8 mouse cellular contexts compared by ENCODE assay signal in the genomic region with DNA sequence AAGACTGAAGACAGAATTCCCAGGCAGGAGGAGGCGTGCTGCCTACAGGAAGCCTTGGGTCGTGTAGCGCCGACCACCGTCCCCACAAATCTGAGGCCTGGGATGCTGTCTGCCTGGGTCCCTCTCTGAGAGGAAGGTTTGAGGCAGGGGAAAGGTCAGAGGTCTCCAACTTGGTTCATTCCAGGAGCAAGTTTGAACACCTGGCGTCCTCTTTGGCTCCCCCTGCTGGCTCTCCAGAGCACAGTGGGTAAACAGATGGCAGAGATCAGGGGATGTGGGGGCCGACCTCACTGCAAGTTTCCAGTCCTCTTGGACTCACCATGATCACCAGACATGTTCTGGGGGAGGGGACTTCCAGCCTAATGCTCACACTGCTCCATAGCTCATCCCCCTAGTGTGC. TPM values are rescaled to one million over a fixed set of nuclear protein-coding genes. Genes with fewer than 3 reads are reported as not detected.
A peak's percentile ranks its signal among the peaks of the same experiment; 100 is the strongest.
DNase-seq lines count a peak whose midpoint lies in the region; ATAC-seq and TF ChIP-seq lines count a peak whose summit lies in the region.

No protein-coding gene starts in this region.

- no peak overlapping the region for H3K4me2 ChIP-seq in heart, postnatal 0 days (ENCODE audit: low read depth, low read length)
- H3K4me2 ChIP-seq in limb, embryonic 11.5 days (ENCODE audit: low read depth, severe bottlenecking): no peak overlapping the region
- no peak overlapping the region for H3K4me2 ChIP-seq in midbrain, postnatal 0 days (ENCODE audit: low read depth, low read length, poor library complexity, severe bottlenecking)

- TF ChIP-seq CTCF in heart, postnatal 0 days (IDR thresholded peaks at IDR 0.05; ENCODE audit: low read depth): peak; percentile 72
- TF ChIP-seq CTCF in brain, embryonic 14.5 days (IDR thresholded peaks at IDR 0.05; ENCODE audit: borderline replicate concordance, extremely low read depth, insufficient read depth, insufficient read length): peak; percentile 83
- TF ChIP-seq CTCF in midbrain, postnatal 0 days (IDR thresholded peaks at IDR 0.05): peak; percentile 80

- ATAC-seq in heart, postnatal 0 days (ENCODE audit: insufficient read depth, low read depth): no peak
- 0 out of 2 replicates have a peak, but pooled peaks have one; percentile 14 for ATAC-seq in limb, embryonic 11.5 days (ENCODE audit: insufficient number of reproducible peaks, low FRiP score, low TSS enrichment, low read depth)
- ATAC-seq in midbrain, postnatal 0 days (ENCODE audit: low FRiP score): no peak

- no peak overlapping the region for H3K9ac ChIP-seq in heart, postnatal 0 days (replicated peaks; ENCODE audit: low read depth, low read length)
- H3K9ac ChIP-seq in limb, embryonic 11.5 days (ENCODE audit: low read length): no peak overlapping the region
- no peak overlapping the region for H3K9ac ChIP-seq in midbrain, postnatal 0 days (replicated peaks; ENCODE audit: low read length, poor library complexity, severe bottlenecking)

- DNase-seq in heart, postnatal 0 days (ENCODE audit: low spot score): peak; percentile 49
- no peak for DNase-seq in heart, adult 9 months (ENCODE audit: low spot score in 2 of 2)
- peak; percentile 71 for DNase-seq in CD4-positive, CD25-positive, alpha-beta regulatory T cell, adult 2 months (ENCODE audit: low read depth, low spot score)
- peak; percentile 36 for DNase-seq in brain, embryonic 14.5 days (ENCODE audit: low read depth)
- DNase-seq in gastrocnemius, postnatal 36 days: peak; percentile 39 to 40
- peak; percentile 80 for DNase-seq in limb, embryonic 11.5 days (ENCODE audit: low spot score)
- DNase-seq in midbrain, postnatal 0 days (ENCODE audit: low spot score): peak; percentile 40
- DNase-seq in thymus, postnatal 4 days: peak; percentile 91

- no peaks in the 10 kb centered on the region for H3K4me1 ChIP-seq in heart, postnatal 0 days (ENCODE audit: control insufficient read depth, insufficient read depth)
- H3K4me1 ChIP-seq in limb, embryonic 11.5 days (ENCODE audit: control insufficient read depth, insufficient read depth, low read length): 0 out of 2 replicates have a peak, but pooled peaks cover 2% of the 10 kb centered on the region
- H3K4me1 ChIP-seq in midbrain, postnatal 0 days (ENCODE audit: insufficient read depth, low read length): no peaks in the 10 kb centered on the region; the same call in 1 of the 2 replicates

- H3K36me3 ChIP-seq in heart, postnatal 0 days (replicated peaks; ENCODE audit: control insufficient read depth, insufficient read depth, low read length): peaks cover 16% of the 10 kb centered on the region
- H3K36me3 ChIP-seq in limb, embryonic 11.5 days (ENCODE audit: control insufficient read depth, insufficient read depth, low read length): no peaks in the 10 kb centered on the region
- peaks cover 5% of the 10 kb centered on the region; the same call in 1 of the 2 replicates for H3K36me3 ChIP-seq in midbrain, postnatal 0 days (ENCODE audit: insufficient read depth, low read length)

- no peak overlapping the region for H3K4me3 ChIP-seq in heart, postnatal 0 days (ENCODE audit: low read depth, low read length)
- H3K4me3 ChIP-seq in limb, embryonic 11.5 days (ENCODE audit: low read depth, low read length): no peak overlapping the region
- H3K4me3 ChIP-seq in midbrain, postnatal 0 days (ENCODE audit: low read depth, low read length): no peak overlapping the region

- H3K27me3 ChIP-seq in heart, postnatal 0 days (ENCODE audit: control insufficient read depth, insufficient read depth, low read length): no peaks in the 10 kb centered on the region
- H3K27me3 ChIP-seq in limb, embryonic 11.5 days (ENCODE audit: control insufficient read depth, insufficient read depth, low read length): no peaks in the 10 kb centered on the region
- H3K27me3 ChIP-seq in midbrain, postnatal 0 days (ENCODE audit: insufficient read depth, low read length): no peaks in the 10 kb centered on the region

- H3K27ac ChIP-seq in heart, postnatal 0 days (ENCODE audit: low read depth): no peak overlapping the region
- no peak overlapping the region for H3K27ac ChIP-seq in limb, embryonic 11.5 days (replicated peaks; ENCODE audit: low read depth, low read length)
- no peak overlapping the region for H3K27ac ChIP-seq in midbrain, postnatal 0 days (ENCODE audit: low read depth, low read length)

- TF ChIP-seq EP300 in heart, postnatal 0 days (IDR thresholded peaks at IDR 0.05; ENCODE audit: low read depth): no peak

- intact Hi-C loops in gastrocnemius, postnatal 36 days (cut with DNase I): loop anchor here (2.0 kb wide), 1 partner anchor 180 kb away; no protein-coding TSS in a partner anchor

- TF ChIP-seq POLR2A in brain, embryonic 14.5 days (IDR thresholded peaks at IDR 0.05; ENCODE audit: borderline replicate concordance, extremely low read depth, insufficient read depth, insufficient read length, poor library complexity, severe bottlenecking): no peak

- H3K9me3 ChIP-seq in heart, postnatal 0 days (replicated peaks; ENCODE audit: control insufficient read depth, low read length): no peaks in the 10 kb centered on the region
- no peaks in the 10 kb centered on the region for H3K9me3 ChIP-seq in limb, embryonic 11.5 days (ENCODE audit: control insufficient read depth, low read length)
- no peaks in the 10 kb centered on the region for H3K9me3 ChIP-seq in midbrain, postnatal 0 days (ENCODE audit: low read length)

- 56% methylated on average over 7 of the region's 7 CpGs for WGBS in heart, postnatal 0 days
- 49% methylated on average over 7 of the region's 7 CpGs for WGBS in limb, embryonic 11.5 days
- WGBS in midbrain, postnatal 0 days: 51% methylated on average over 7 of the region's 7 CpGs

RNA-seq across cellular contexts. Expression of a gene that starts 39.3 kb away (rescaled TPM):
- 218 and 234 TPM in 2 replicates for total RNA-seq in heart, postnatal 0 days (2014; rRNA removed; ENCODE audit: low replicate concordance)
- 219 and 239 TPM in 2 replicates for polyA plus RNA-seq in heart, postnatal 0 days (2015; fragmentation: Nextera tagmentation; extraction: Ambion mirVana)
- 70.1 and 84.7 TPM in 2 replicates for polyA plus RNA-seq in brain, embryonic 14.5 days (2012; rRNA removed)
- 100 to 1,000 TPM; 276 to 290 TPM for total RNA-seq in gastrocnemius, postnatal 36 days (2021)
- polyA plus RNA-seq in limb, embryonic 11.5 days (2014; fragmentation: Nextera tagmentation; extraction: Ambion mirVana): 71.5 and 71.8 TPM in 2 replicates
- 62.3 and 66.3 TPM in 2 replicates for total RNA-seq in midbrain, postnatal 0 days (2014; rRNA removed)
- 88.7 and 91.9 TPM in 2 replicates for polyA plus RNA-seq in midbrain, postnatal 0 days (2015; fragmentation: Nextera tagmentation; extraction: Ambion mirVana)

Comparison
In these comparisons a context has a peak if more than half of its experiments do, and no peak if none do; other contexts are left out.
1. DNase-seq: peak in heart, postnatal 0 days (single experiment), CD4-positive, CD25-positive, alpha-beta regulatory T cell, adult 2 months (single experiment), brain, embryonic 14.5 days (single experiment), gastrocnemius, postnatal 36 days (2 of 2), limb, embryonic 11.5 days (single experiment), midbrain, postnatal 0 days (single experiment) and thymus, postnatal 4 days (single experiment); none in heart, adult 9 months (0 of 2).
2. Peak in every context shown above with its lines, with median percentiles within 50 percentile points of each other: CTCF ChIP-seq.